Mouse (Mus musculus) G1E-ER4 (cell line): ENCODE measurements around the gene Gm7356. TPM values are rescaled to one million over a fixed set of nuclear protein-coding genes. Genes with fewer than 3 reads are reported as not detected.
"Not testable (repeated sequence)": the region's sequence is repeated elsewhere in the genome, so short reads cannot be mapped to it uniquely, and the experiment has no call there.

Source experiments
- GATA1 ChIP-seq: IDR thresholded peaks from one replicate; pipeline ENCODE4 v1.8.0; 2012; ENCODE audit warnings: low read length, inconsistent platforms
- polyA plus RNA-seq: library from polyadenylated mRNA; stranded (reverse); fragments of >175 nt; gene quantifications from 2 replicates; pipeline ENCODE4 v1.2.3, GENCODE M21; 2012

Gene Gm7356
- not detected in 2 replicates for polyA plus RNA-seq

GRCm38 (mm10) chr17:14003604-14004003 is at the start of gene Gm7356:
TSS of gene Gm7356 (minus strand) at chr17:14003704.
- not testable (repeated sequence) for TF ChIP-seq GATA1

- TF ChIP-seq GATA1 = no peak
Measured at GRCm38 (mm10) chr17:13987690-13988089, 15.8 kb downstream of the Gm7356 start.

Other genes with a start within 250 kb of the Gm7356 start
- 0.06 and 0.08 TPM in 2 replicates for gene Afdn, start 243.2 kb downstream of the Gm7356 start, polyA plus RNA-seq
- not detected in 2 replicates for gene Tcte2, start 241.9 kb downstream of the Gm7356 start, polyA plus RNA-seq
- not detected in 2 replicates for gene Gm7168, start 55.3 kb downstream of the Gm7356 start, polyA plus RNA-seq
- not detected in 2 replicates for gene Gm7358, start 55.8 kb upstream of the Gm7356 start, polyA plus RNA-seq
- not detected in 2 replicates for gene Dact2, start 200.6 kb upstream of the Gm7356 start, polyA plus RNA-seq